ENCODE assay signal across 8 mouse cellular contexts in the genomic region with DNA sequence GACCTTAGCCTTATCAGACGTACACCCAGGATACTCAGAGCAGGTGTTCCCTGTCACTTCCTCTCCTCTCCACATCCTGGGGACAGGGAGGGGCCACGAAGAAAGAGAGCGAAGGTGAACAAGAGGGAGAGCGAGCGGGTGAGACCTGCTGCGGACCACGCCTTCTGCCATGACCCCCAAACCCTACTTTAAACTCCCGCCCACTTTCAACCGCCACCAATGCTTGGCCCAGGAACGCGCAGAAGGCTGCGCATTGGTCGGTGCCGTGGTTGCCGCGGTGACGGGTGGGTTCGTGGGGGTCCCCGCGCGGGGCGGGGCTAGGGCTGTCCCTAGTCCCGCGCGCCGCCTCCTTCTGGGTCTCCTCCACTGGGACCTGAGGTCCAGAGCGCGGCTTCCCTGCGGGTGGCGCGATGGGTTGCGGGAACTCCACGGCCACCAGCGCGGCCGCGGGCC. TPM values are rescaled to one million over a fixed set of nuclear protein-coding genes. Genes with fewer than 3 reads are reported as not detected.
A peak's percentile ranks its signal among the peaks of the same experiment; 100 is the strongest.
DNase-seq lines count a peak whose midpoint lies in the region; ATAC-seq lines count a peak whose summit lies in the region.

TSS of gene 1500009L16Rik (plus strand) at position 287 of the 453 bp plus-strand sequence.

- H3K4me3 ChIP-seq in intestine, embryonic 14.5 days (ENCODE audit: low read depth, low read length): peak within 1 kb of the TSS; percentile 49

- H3K9me3 ChIP-seq in intestine, embryonic 14.5 days (ENCODE audit: control insufficient read depth, low read length): 0 out of 2 replicates have a peak, but pooled peaks cover 2% of the 10 kb centered on the region

- no peak within 1 kb of the TSS for H3K27ac ChIP-seq in intestine, embryonic 14.5 days (ENCODE audit: low read depth)

- peak; percentile 8 for DNase-seq in kidney, adult 11 months
- no peak for DNase-seq in kidney, adult 9 months
- DNase-seq in gastrocnemius, postnatal 25 days: peak; percentile 71
- DNase-seq in intestine, embryonic 14.5 days (ENCODE audit: low spot score): peak; percentile 84
- DNase-seq in left cerebral cortex, postnatal 36 days (ENCODE audit: low spot score in 2 of 2): peak; percentile 50 to 54
- peak; percentile 61 for DNase-seq in right cerebral cortex, postnatal 25 days

- H3K4me2 ChIP-seq in intestine, embryonic 14.5 days (ENCODE audit: low read length): peak within 1 kb of the TSS; percentile 84

- peak; percentile 81 for ATAC-seq in common myeloid progenitor, adult 5-6 weeks (replicated peaks; ENCODE audit: low read depth, poor library complexity, severe bottlenecking)
- ATAC-seq in intestine, embryonic 14.5 days (replicated peaks; ENCODE audit: low FRiP score, low TSS enrichment, low read depth): peak; percentile 95
- ATAC-seq in megakaryocyte-erythroid progenitor cell, adult 5-6 weeks (replicated peaks; ENCODE audit: low FRiP score, low TSS enrichment, poor library complexity, severe bottlenecking): peak; percentile 49

- H3K27me3 ChIP-seq in intestine, embryonic 14.5 days (replicated peaks; ENCODE audit: control insufficient read depth, insufficient read depth, low read length): no peaks in the 10 kb centered on the region

- H3K9ac ChIP-seq in intestine, embryonic 14.5 days (ENCODE audit: low read length): peak within 1 kb of the TSS; percentile 49

- WGBS in intestine, embryonic 14.5 days: 0% methylated on average over 34 of the region's 37 CpGs

- intact Hi-C loops in left cerebral cortex, postnatal 36 days (cut with DNase I): no loop called here

- H3K4me1 ChIP-seq in intestine, embryonic 14.5 days (replicated peaks; ENCODE audit: control insufficient read depth, insufficient read depth, low read length): peaks cover 8% of the 10 kb centered on the region

- no peaks in the 10 kb centered on the region for H3K36me3 ChIP-seq in intestine, embryonic 14.5 days (ENCODE audit: control insufficient read depth, insufficient read depth, low read length)

RNA-seq across cellular contexts. Expression of gene 1500009L16Rik, which starts in this region (rescaled TPM):
- 2.4 and 3.0 TPM in 2 replicates for total RNA-seq in common myeloid progenitor, adult 5-6 weeks (2017)
- total RNA-seq in gastrocnemius, postnatal 25 days (2021): under 1 TPM; 0.79 to 0.80 TPM
- polyA plus RNA-seq in intestine, embryonic 14.5 days (2014; fragmentation: Nextera tagmentation; extraction: Ambion mirVana): 24.6 and 25.5 TPM in 2 replicates
- total RNA-seq in left cerebral cortex, postnatal 36 days (2021): 10 to 100 TPM; 16.2 to 19.1 TPM
- total RNA-seq in megakaryocyte-erythroid progenitor cell, adult 5-6 weeks (2014; fragmentation: Nextera tagmentation): not detected in 2 replicates
- not detected in 2 replicates for total RNA-seq in megakaryocyte-erythroid progenitor cell, adult 5-6 weeks (2017)

Comparison
In these comparisons a context has a peak if more than half of its experiments do, and no peak if none do; other contexts are left out.
1. Peak in DNase-seq in gastrocnemius, postnatal 25 days; RNA of the gene not detected or under 1 TPM.
2. Peak in ATAC-seq in megakaryocyte-erythroid progenitor cell, adult 5-6 weeks; RNA of the gene not detected or under 1 TPM.